Mouse (Mus musculus) hindbrain, embryonic 15.5 days (tissue): ENCODE measurements around the gene Pld2. TPM values are rescaled to one million over a fixed set of nuclear protein-coding genes. Genes with fewer than 3 reads are reported as not detected.
"Not testable (repeated sequence)": the region's sequence is repeated elsewhere in the genome, so short reads cannot be mapped to it uniquely, and the experiment has no call there.

Experiments
- ATAC-seq: fragments of 200-750 bp; cut with Nextera tagmentation; 2 replicates; pipeline ENCODE4 v1.8.0; 2017; ENCODE audit warnings: low read depth, moderate number of reproducible peaks, moderate TSS enrichment; ENCODE audit not compliant: low FRiP score
- H3K27ac ChIP-seq: fragments of 300-500 bp; sonication (generic); replicated peaks from 2 replicates; pipeline ENCODE4 v1.5.1; 2015; ENCODE audit warnings: mild to moderate bottlenecking, inconsistent platforms
- H3K27me3 ChIP-seq: fragments of 300-500 bp; sonication (generic); 2 replicates; pipeline ENCODE4 v1.6.1; 2015; ENCODE audit warnings: control low read depth, inconsistent platforms
- H3K36me3 ChIP-seq: fragments of 300-500 bp; sonication (generic); 2 replicates; pipeline ENCODE4 v1.6.1; 2015; ENCODE audit warnings: control low read depth, inconsistent platforms
- H3K4me1 ChIP-seq: fragments of 300-500 bp; sonication (generic); replicated peaks from 2 replicates; pipeline ENCODE4 v1.6.1; 2015; ENCODE audit warnings: control low read depth, inconsistent platforms
- H3K4me2 ChIP-seq: fragments of 300-500 bp; sonication (generic); 2 replicates; pipeline ENCODE4 v1.6.1; 2015; ENCODE audit warnings: moderate library complexity, mild to moderate bottlenecking, inconsistent platforms
- H3K4me3 ChIP-seq: fragments of 300-500 bp; sonication (generic); 2 replicates; pipeline ENCODE4 v1.5.1; 2015; ENCODE audit warnings: mild to moderate bottlenecking, inconsistent platforms
- H3K9ac ChIP-seq: fragments of 300-500 bp; sonication (generic); 2 replicates; pipeline ENCODE4 v1.6.1; 2015; ENCODE audit warnings: inconsistent platforms
- H3K9me3 ChIP-seq: fragments of 300-500 bp; sonication (generic); 2 replicates; pipeline ENCODE4 v1.6.1; 2016; ENCODE audit warnings: control low read depth, inconsistent platforms
- WGBS: fragments of 180-500 bp; shearing (Covaris S2); methylation state at CpG from one replicate; pipeline ENCODE4 v1.1.7; 2015; 5-methylcytosine and 5-hydroxymethylcytosine counted together
- polyA plus RNA-seq: library from polyadenylated mRNA; unstranded; fragments of >200 nt; fragmentation: Nextera tagmentation; extraction: Ambion mirVana; gene quantifications from 2 replicates; pipeline ENCODE4 v1.2.1, GENCODE M21; 2015

The Pld2 gene
- polyA plus RNA-seq, 1 experiment from 2014 or later: 20.4 TPM

GRCm38 (mm10) chr11:70563470-70564275, 23.8 kb downstream of the Pld2 start:
- 0 out of 2 replicates have a peak, but pooled peaks have one; percentile 4 for ATAC-seq
- WGBS: 5% methylated on average over 25 of the region's 25 CpGs
- peak overlapping the region; percentile 99 for H3K4me3 ChIP-seq

GRCm38 (mm10) chr11:70564276-70564873, 24.5 kb downstream of the Pld2 start:
- WGBS: 43% methylated on average over 4 of the region's 4 CpGs
- ATAC-seq: no peak
- Histone ChIP-seq H3K27ac (no peak overlapping the region), H3K9me3 (no peaks in the 10 kb centered on the region), H3K27me3 (no peaks in the 10 kb centered on the region), H3K4me1 (peaks cover 42% of the 10 kb centered on the region), H3K9ac (peak overlapping the region; percentile 95), H3K36me3 (no peaks in the 10 kb centered on the region), H3K4me2 (peak overlapping the region; percentile 93), H3K4me3 (peak overlapping the region; percentile 99)

More at GRCm38 (mm10) chr11:70563470-70564275, 23.8 kb downstream of the Pld2 start:
- peak overlapping the region; percentile 93 for H3K4me2 ChIP-seq
- no peaks in the 10 kb centered on the region for H3K36me3 ChIP-seq
- no peaks in the 10 kb centered on the region for H3K9me3 ChIP-seq
- H3K9ac ChIP-seq: peak overlapping the region; percentile 95
- H3K27ac ChIP-seq: peak overlapping the region; percentile 89
- peaks cover 42% of the 10 kb centered on the region for H3K4me1 ChIP-seq
- no peaks in the 10 kb centered on the region for H3K27me3 ChIP-seq

GRCm38 (mm10) chr11:70566586-70566985, 26.7 kb downstream of the Pld2 start:
- no peak for ATAC-seq

GRCm38 (mm10) chr11:70570614-70571013, 30.8 kb downstream of the Pld2 start:
- H3K27me3 ChIP-seq, H3K4me2 ChIP-seq, H3K36me3 ChIP-seq, H3K9ac ChIP-seq, ATAC-seq, H3K27ac ChIP-seq, H3K4me3 ChIP-seq, H3K9me3 ChIP-seq: not testable (repeated sequence)
- 83% methylated on average over 1 of the region's 1 CpGs for whole genome bisulfite sequencing
- H3K4me1 ChIP-seq: peaks cover 17% of the 10 kb centered on the region

More at GRCm38 (mm10) chr11:70566586-70566985, 26.7 kb downstream of the Pld2 start:
- H3K4me2 ChIP-seq: no peak overlapping the region
- H3K27me3 ChIP-seq: no peaks in the 10 kb centered on the region
- no peaks in the 10 kb centered on the region for H3K9me3 ChIP-seq
- H3K4me3 ChIP-seq: no peak overlapping the region
- H3K36me3 ChIP-seq: no peaks in the 10 kb centered on the region
- no peak overlapping the region for H3K27ac ChIP-seq
- WGBS: 52% methylated on average over 7 of the region's 7 CpGs
- no peak overlapping the region for H3K9ac ChIP-seq
- H3K4me1 ChIP-seq: peaks cover 41% of the 10 kb centered on the region

- H3K36me3 ChIP-seq: no peaks in the 10 kb centered on the region
- no peak for ATAC-seq
- no peaks in the 10 kb centered on the region for H3K27me3 ChIP-seq
- H3K4me1 ChIP-seq: peaks cover 9% of the 10 kb centered on the region
- no peak overlapping the region for H3K9ac ChIP-seq
- no peak overlapping the region for H3K4me2 ChIP-seq
- no peaks in the 10 kb centered on the region for H3K9me3 ChIP-seq
- no peak overlapping the region for H3K27ac ChIP-seq
- no peak overlapping the region for H3K4me3 ChIP-seq
- WGBS: 96% methylated on average over 1 of the region's 1 CpGs
These were observed 31.8 kb downstream of the Pld2 start for GRCm38 (mm10) chr11:70571641-70572040.

- no peaks in the 10 kb centered on the region for H3K36me3 ChIP-seq
- no peak for ATAC-seq
- H3K4me3 ChIP-seq: no peak overlapping the region
- H3K9ac ChIP-seq: no peak overlapping the region
- no peaks in the 10 kb centered on the region for H3K9me3 ChIP-seq
- no peak overlapping the region for H3K4me2 ChIP-seq
- 58% methylated on average over 5 of the region's 5 CpGs for WGBS
- no peaks in the 10 kb centered on the region for H3K27me3 ChIP-seq
- no peak overlapping the region for H3K27ac ChIP-seq
- H3K4me1 ChIP-seq: peaks cover 10% of the 10 kb centered on the region; the same call in 1 of the 2 replicates
These were observed 32.6 kb downstream of the Pld2 start for GRCm38 (mm10) chr11:70572348-70572902.

GRCm38 (mm10) chr11:70573872-70574271, 34.0 kb downstream of the Pld2 start:
- Histone ChIP-seq H3K36me3 (no peaks in the 10 kb centered on the region), H3K9me3 (no peaks in the 10 kb centered on the region), H3K4me1 (peaks cover 23% of the 10 kb centered on the region), H3K4me3 (no peak overlapping the region), H3K4me2 (no peak overlapping the region; the same call in 1 of the 2 replicates), H3K27ac (no peak overlapping the region; the same call in 1 of the 2 replicates), H3K9ac (no peak overlapping the region), H3K27me3 (no peaks in the 10 kb centered on the region)
- WGBS: 52% methylated on average over 6 of the region's 6 CpGs
- ATAC-seq: no peak

GRCm38 (mm10) chr11:70577201-70577600, 37.3 kb downstream of the Pld2 start:
- Histone ChIP-seq H3K27ac (no peak overlapping the region), H3K9me3 (no peaks in the 10 kb centered on the region), H3K36me3 (no peaks in the 10 kb centered on the region), H3K4me3 (no peak overlapping the region), H3K4me2 (no peak overlapping the region), H3K9ac (no peak overlapping the region), H3K4me1 (peaks cover 29% of the 10 kb centered on the region), H3K27me3 (no peaks in the 10 kb centered on the region)
- 78% methylated on average over 3 of the region's 3 CpGs for whole genome bisulfite sequencing
- no peak for ATAC-seq

GRCm38 (mm10) chr11:70578962-70579361, 39.1 kb downstream of the Pld2 start:
- Histone ChIP-seq H3K27ac (no peak overlapping the region), H3K9ac (no peak overlapping the region), H3K4me2 (no peak overlapping the region), H3K4me1 (peaks cover 43% of the 10 kb centered on the region), H3K4me3 (no peak overlapping the region), H3K27me3 (no peaks in the 10 kb centered on the region), H3K36me3 (no peaks in the 10 kb centered on the region), H3K9me3 (no peaks in the 10 kb centered on the region)
- 90% methylated on average over 6 of the region's 6 CpGs for WGBS
- no peak for ATAC-seq

GRCm38 (mm10) chr11:70579710-70580357, 40.0 kb downstream of the Pld2 start:
- Histone ChIP-seq H3K36me3 (no peaks in the 10 kb centered on the region), H3K4me3 (no peak overlapping the region), H3K4me1 (peaks cover 50% of the 10 kb centered on the region), H3K4me2 (no peak overlapping the region), H3K9me3 (no peaks in the 10 kb centered on the region), H3K9ac (no peak overlapping the region), H3K27ac (no peak overlapping the region), H3K27me3 (no peaks in the 10 kb centered on the region)
- WGBS: 85% methylated on average over 9 of the region's 9 CpGs
- no peak for ATAC-seq

- Histone ChIP-seq H3K27ac (no peak overlapping the region), H3K9ac (no peak overlapping the region), H3K9me3 (no peaks in the 10 kb centered on the region), H3K4me3 (no peak overlapping the region), H3K4me1 (peaks cover 55% of the 10 kb centered on the region), H3K36me3 (no peaks in the 10 kb centered on the region), H3K27me3 (no peaks in the 10 kb centered on the region), H3K4me2 (no peak overlapping the region)
- no peak for ATAC-seq
- WGBS: 69% methylated on average over 5 of the region's 5 CpGs
These were observed 40.5 kb downstream of the Pld2 start for GRCm38 (mm10) chr11:70580358-70580720.

- Histone ChIP-seq H3K27ac (no peak overlapping the region), H3K4me3 (no peak overlapping the region), H3K36me3 (no peaks in the 10 kb centered on the region), H3K27me3 (no peaks in the 10 kb centered on the region), H3K9ac (no peak overlapping the region), H3K4me2 (no peak overlapping the region), H3K9me3 (no peaks in the 10 kb centered on the region), H3K4me1 (peaks cover 59% of the 10 kb centered on the region)
- ATAC-seq: no peak
- WGBS: 84% methylated on average over 3 of the region's 3 CpGs
These were observed 41.1 kb downstream of the Pld2 start for GRCm38 (mm10) chr11:70580921-70581320.
